Mouse (Mus musculus): ENCODE results near the gene Gm49366.

DNA sequence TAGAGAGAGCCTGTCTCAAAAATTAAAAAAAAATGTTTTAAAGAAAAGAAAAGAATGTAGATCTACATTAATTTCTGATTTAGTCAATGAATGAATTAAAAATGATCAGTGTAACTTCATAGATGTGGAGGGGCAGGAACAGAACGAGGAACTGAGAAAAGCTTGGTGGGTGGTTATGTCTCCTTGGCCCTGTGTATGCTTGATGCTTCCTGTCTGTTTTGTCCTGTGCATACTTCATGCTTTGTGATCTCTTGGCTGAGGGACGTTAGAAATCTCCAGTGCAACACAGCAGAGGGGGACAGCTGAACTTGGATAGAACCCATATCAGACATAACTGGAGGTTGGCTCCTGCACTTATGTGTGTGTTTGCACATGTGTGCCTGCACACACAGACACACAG, 41.5 kb upstream of the Gm49366 start:
- TF ChIP-seq JUN (IDR thresholded peaks at IDR 0.05; ENCODE audit: insufficient read depth, low read depth, low read length) (no peak), CTCF (conservative IDR thresholded peaks at IDR 0.05 in 1 of 2, IDR thresholded peaks at IDR 0.05 in 1 of 2; ENCODE audit: low read depth in 2 of 2, low read length in 2 of 2) (no peak), CHD1 (IDR thresholded peaks at IDR 0.05; ENCODE audit: low read depth, low read length) (no peak), ETS1 (conservative IDR thresholded peaks at IDR 0.05; ENCODE audit: low read depth, low read length) (no peak), IRF4 (IDR thresholded peaks at IDR 0.05; ENCODE audit: low read depth, low read length) (peak; percentile 48; the same call in 1 of the 2 replicates), POLR2A (IDR thresholded peaks at IDR 0.05; ENCODE audit: low read depth, low read length) (no peak), EP300 (IDR thresholded peaks at IDR 0.05; ENCODE audit: low read length) (peak; percentile 27; the same call in 1 of the 2 replicates), RCOR1 (conservative IDR thresholded peaks at IDR 0.05; ENCODE audit: low read depth, low read length) (no peak), MAX (IDR thresholded peaks at IDR 0.05; ENCODE audit: low read length) (no peak)

Measured in CH12.LX (cell line).